Mouse (Mus musculus) testis, adult 2 months (tissue): ENCODE data around the gene Tnnc1. TPM values are rescaled to one million over a fixed set of nuclear protein-coding genes. Genes with fewer than 3 reads are reported as not detected.

Experiments
- H3K27ac ChIP-seq: fragments of 200-500 bp; 2 replicates; pipeline ENCODE4 v1.5.1; 2012; ENCODE audit warnings: low read depth, low read length; ENCODE audit not compliant: control insufficient read depth, insufficient read depth
- H3K27me3 ChIP-seq: fragments of 200-500 bp; 2 replicates; pipeline ENCODE4 v1.6.1; 2012; ENCODE audit warnings: mild to moderate bottlenecking, low read length, moderate library complexity; ENCODE audit not compliant: control insufficient read depth, insufficient read depth
- H3K36me3 ChIP-seq: fragments of 200-500 bp; 2 replicates; pipeline ENCODE4 v1.6.1; 2012; ENCODE audit warnings: mild to moderate bottlenecking, low read length; ENCODE audit not compliant: control insufficient read depth, insufficient read depth
- H3K4me1 ChIP-seq: fragments of 200-500 bp; 2 replicates; pipeline ENCODE4 v1.6.1; 2012; ENCODE audit warnings: low read length; ENCODE audit not compliant: control insufficient read depth, insufficient read depth
- H3K4me3 ChIP-seq: fragments of 200-500 bp; 2 replicates; pipeline ENCODE4 v1.5.1; 2012; ENCODE audit warnings: low read depth, mild to moderate bottlenecking, low read length, moderate library complexity, mixed read lengths; ENCODE audit not compliant: control insufficient read depth
- CTCF ChIP-seq: fragments of 200-500 bp; IDR thresholded peaks from 2 replicates; pipeline ENCODE4 v1.5.1; 2012; ENCODE audit warnings: low read depth, mild to moderate bottlenecking, inconsistent platforms, low read length, moderate library complexity; ENCODE audit not compliant: control insufficient read depth, insufficient read depth, insufficient replicate concordance
- POLR2A ChIP-seq: fragments of 200-500 bp; IDR thresholded peaks from 2 replicates; pipeline ENCODE4 v1.6.1; 2012; ENCODE audit warnings: low read depth, mild to moderate bottlenecking, inconsistent platforms, low read length, moderate library complexity; ENCODE audit not compliant: control insufficient read depth
- polyA plus RNA-seq: library from polyadenylated mRNA; depleted of rRNA; stranded (reverse); fragments of >200 nt; gene quantifications from 2 replicates; pipeline ENCODE4 v1.2.3, GENCODE M21; 2012

The Tnnc1 gene
- polyA plus RNA-seq, 1 experiment = 0.59 TPM

GRCm38 (mm10) chr14:31215157-31216002, 7.3 kb downstream of the Tnnc1 start:
- Histone ChIP-seq H3K4me1 (no peaks in the 10 kb centered on the region; the same call in 1 of the 2 replicates), H3K4me3 (no peak overlapping the region), H3K36me3 (no peaks in the 10 kb centered on the region), H3K27me3 (no peaks in the 10 kb centered on the region), H3K27ac (no peak overlapping the region)
- TF ChIP-seq CTCF (peak; percentile 75; the same call in 1 of the 2 replicates), POLR2A (no peak)

GRCm38 (mm10) chr14:31216846-31217245, 8.7 kb downstream of the Tnnc1 start, which contains the start of gene Nisch:
Gene Nisch (minus strand): TSS chr14:31216946.
- Histone ChIP-seq H3K36me3 (no peaks in the 10 kb centered on the region), H3K27me3 (no peaks in the 10 kb centered on the region), H3K4me1 (no peaks in the 10 kb centered on the region), H3K4me3 (no peak within 1 kb of the TSS), H3K27ac (no peak within 1 kb of the TSS)
- TF ChIP-seq POLR2A (no peak), CTCF (no peak)

- H3K4me3 ChIP-seq = no peak within 1 kb of the TSS
- H3K36me3 ChIP-seq = no peaks in the 10 kb centered on the region
- H3K27ac ChIP-seq = no peak within 1 kb of the TSS
- no peaks in the 10 kb centered on the region for H3K27me3 ChIP-seq
- TF ChIP-seq POLR2A = no peak
- TF ChIP-seq CTCF = peak; percentile 27; the same call in 1 of the 2 replicates
- H3K4me1 ChIP-seq = no peaks in the 10 kb centered on the region
Measured at GRCm38 (mm10) chr14:31217666-31218065, 9.6 kb downstream of the Tnnc1 start, which contains the start of gene Sema3g. Gene Sema3g (plus strand): TSS chr14:31217860.

DNA sequence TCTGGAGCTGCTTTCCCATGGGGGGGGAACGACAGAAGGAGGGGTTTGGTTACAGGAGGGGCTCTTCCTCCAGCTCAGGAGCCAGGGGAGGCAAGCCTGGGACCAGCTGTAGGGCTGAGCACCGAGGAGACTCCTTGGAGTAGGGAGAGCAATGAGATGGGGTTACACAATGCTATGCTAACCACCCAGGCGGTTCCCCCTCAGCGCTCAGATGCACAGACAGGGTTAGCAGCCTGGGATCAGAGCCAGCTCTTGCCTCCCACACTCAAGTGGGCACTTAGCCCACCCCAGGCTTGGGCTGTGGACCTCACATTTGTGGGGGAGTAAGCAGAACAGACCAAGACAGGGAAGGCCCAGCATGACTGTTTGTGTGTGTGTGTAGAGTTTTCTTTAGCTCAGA, 18.9 kb downstream of the Tnnc1 start:
- Histone ChIP-seq H3K4me3 (no peak overlapping the region), H3K4me1 (peaks cover 2% of the 10 kb centered on the region), H3K36me3 (no peaks in the 10 kb centered on the region), H3K27ac (no peak overlapping the region), H3K27me3 (no peaks in the 10 kb centered on the region)
- no peak for TF ChIP-seq POLR2A
- TF ChIP-seq CTCF = no peak

- no peak for TF ChIP-seq CTCF
- no peak for TF ChIP-seq POLR2A
- H3K27ac ChIP-seq = no peak overlapping the region
- H3K27me3 ChIP-seq = no peaks in the 10 kb centered on the region
- peaks cover 2% of the 10 kb centered on the region for H3K4me1 ChIP-seq
- H3K36me3 ChIP-seq = no peaks in the 10 kb centered on the region
- no peak overlapping the region for H3K4me3 ChIP-seq
Measured at GRCm38 (mm10) chr14:31228234-31228633, 20.1 kb downstream of the Tnnc1 start.

DNA sequence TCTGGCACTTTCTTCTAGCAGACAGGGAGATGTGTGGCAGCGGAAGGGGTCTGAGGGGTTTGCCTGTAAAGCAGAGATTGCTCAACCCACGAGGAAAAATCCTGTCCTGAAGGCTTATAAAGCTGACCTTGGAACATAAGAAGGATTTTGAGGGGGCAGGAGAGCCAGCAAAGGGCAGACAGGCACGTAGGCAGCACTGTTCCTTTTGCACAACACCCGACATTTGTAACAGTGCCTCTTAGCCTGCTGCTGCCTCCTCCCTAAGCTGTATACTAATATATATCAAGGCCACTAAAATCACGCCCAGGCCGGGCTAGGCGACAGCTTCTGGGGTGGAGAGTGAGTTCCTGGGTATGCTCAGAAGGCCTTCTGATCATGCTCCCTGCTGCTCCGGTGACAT, 22.3 kb downstream of the Tnnc1 start:
- H3K4me1 ChIP-seq = peaks cover 2% of the 10 kb centered on the region
- TF ChIP-seq POLR2A = no peak
- TF ChIP-seq CTCF = no peak
- H3K27ac ChIP-seq = no peak overlapping the region
- H3K27me3 ChIP-seq = no peaks in the 10 kb centered on the region
- H3K36me3 ChIP-seq = no peaks in the 10 kb centered on the region
- H3K4me3 ChIP-seq = no peak overlapping the region

DNA sequence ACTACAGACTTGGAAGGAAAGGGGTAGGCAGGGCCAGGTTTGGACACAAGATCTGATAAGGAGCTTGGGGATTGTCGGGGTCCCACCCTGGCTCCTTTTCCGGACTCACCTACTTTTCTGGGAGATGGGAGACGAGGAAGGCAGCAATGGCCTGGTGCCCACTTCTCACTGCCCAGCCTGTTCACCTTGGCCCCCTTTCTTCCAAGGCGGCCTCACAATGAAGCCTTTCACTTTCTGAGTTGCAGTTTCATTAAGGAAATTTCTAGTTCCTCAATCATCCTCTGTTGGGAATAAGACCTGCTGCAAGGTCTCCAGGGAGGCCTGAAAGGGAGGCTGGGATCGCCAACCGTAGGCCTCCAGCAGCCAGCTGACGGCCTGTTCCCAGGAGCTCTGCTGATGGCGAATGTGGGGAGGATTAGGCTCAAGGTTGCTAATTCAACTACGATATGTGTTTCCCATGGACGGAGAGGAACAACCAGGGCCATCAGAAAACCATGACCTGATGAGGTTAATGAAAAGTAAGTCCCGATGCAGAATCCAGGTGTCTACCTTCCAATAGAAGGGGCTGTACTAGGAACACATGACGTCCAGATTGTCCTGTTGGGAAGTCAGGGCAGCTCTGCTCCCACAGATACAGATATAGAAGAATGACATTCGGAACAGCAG, 24.4 kb downstream of the Tnnc1 start:
- no peak for TF ChIP-seq POLR2A
- no peak for TF ChIP-seq CTCF
- Histone ChIP-seq H3K4me3 (no peak overlapping the region), H3K27me3 (no peaks in the 10 kb centered on the region), H3K36me3 (peaks cover 2% of the 10 kb centered on the region; the same call in 1 of the 2 replicates), H3K4me1 (peaks cover 2% of the 10 kb centered on the region), H3K27ac (no peak overlapping the region)
